Mouse (Mus musculus) hindbrain, postnatal 0 days (tissue): ENCODE data around the gene Tpst1. TPM values are rescaled to one million over a fixed set of nuclear protein-coding genes. Genes with fewer than 3 reads are reported as not detected.
A peak's percentile ranks its signal among the peaks of the same experiment; 100 is the strongest.

Source experiments
- ATAC-seq: fragments of 200-750 bp; cut with Nextera tagmentation; 2 replicates; pipeline ENCODE4 v1.8.0; 2017; ENCODE audit warnings: mild to moderate bottlenecking, moderate TSS enrichment, moderate library complexity
- DNase-seq: peaks from one replicate; pipeline ENCODE4 v3.0.0-alpha.2; 2015; ENCODE audit warnings: low spot score
- H3K27ac ChIP-seq: fragments of 300-500 bp; sonication (generic); 2 replicates; pipeline ENCODE4 v1.5.1; 2014; ENCODE audit warnings: mild to moderate bottlenecking
- H3K27me3 ChIP-seq: fragments of 300-500 bp; sonication (generic); 2 replicates; pipeline ENCODE4 v1.6.1; 2014; ENCODE audit warnings: low read length, mixed read lengths; ENCODE audit not compliant: insufficient read depth
- H3K36me3 ChIP-seq: fragments of 300-500 bp; sonication (generic); 2 replicates; pipeline ENCODE4 v1.6.1; 2014; ENCODE audit warnings: low read length, mixed read lengths; ENCODE audit not compliant: insufficient read depth
- H3K4me1 ChIP-seq: fragments of 300-500 bp; sonication (generic); 2 replicates; pipeline ENCODE4 v1.6.1; 2014; ENCODE audit warnings: antibody characterized with exemption, low read length, mixed read lengths; ENCODE audit not compliant: insufficient read depth
- H3K4me2 ChIP-seq: fragments of 300-500 bp; sonication (generic); 2 replicates; pipeline ENCODE4 v1.6.1; 2014; ENCODE audit warnings: low read depth, mild to moderate bottlenecking, low read length, moderate library complexity, mixed read lengths
- H3K4me3 ChIP-seq: fragments of 300-500 bp; sonication (generic); 2 replicates; pipeline ENCODE4 v1.5.1; 2014; ENCODE audit warnings: low read length
- H3K9ac ChIP-seq: fragments of 300-500 bp; sonication (generic); replicated peaks from 2 replicates; pipeline ENCODE4 v1.6.1; 2014; ENCODE audit warnings: mild to moderate bottlenecking, low read length, moderate library complexity, mixed read lengths
- H3K9me3 ChIP-seq: fragments of 300-500 bp; sonication (generic); 2 replicates; pipeline ENCODE4 v1.6.1; 2016; ENCODE audit warnings: low read length, mixed read lengths
- CTCF ChIP-seq: IDR thresholded peaks from 2 replicates; pipeline ENCODE4 v1.5.1; 2016; ENCODE audit warnings: antibody characterized with exemption, control low read depth, low read depth
- WGBS: fragments of 180-500 bp; shearing (Covaris S2); extraction: QIAGEN DNeasy Blood & Tissue Kit; methylation state at CpG from one replicate; pipeline ENCODE4 v1.1.7; 2014; 5-methylcytosine and 5-hydroxymethylcytosine counted together
- polyA plus RNA-seq: library from polyadenylated mRNA; unstranded; fragments of >200 nt; fragmentation: Nextera tagmentation; extraction: Ambion mirVana; gene quantifications from 2 replicates; pipeline ENCODE4 v1.2.1, GENCODE M21; 2015
- total RNA-seq: library from RNA; depleted of rRNA; stranded (reverse); fragments of >200 nt; gene quantifications from 2 replicates; pipeline ENCODE4 v1.2.3, GENCODE M21; 2014

Tpst1 gene
- total and polyA plus RNA-seq, 2 experiments from 2014 or later = 38.1 to 46.7 TPM

GRCm38 (mm10) chr5:130046100-130046499 lies 27.0 kb upstream of the Tpst1 start:
- H3K9me3 ChIP-seq = no peaks in the 10 kb centered on the region
- 86% methylated on average over 7 of the region's 7 CpGs for WGBS
- no peak for ATAC-seq
- no peak overlapping the region for H3K4me3 ChIP-seq
- peaks cover 32% of the 10 kb centered on the region for H3K36me3 ChIP-seq
- H3K4me2 ChIP-seq = no peak overlapping the region
- no peaks in the 10 kb centered on the region for H3K4me1 ChIP-seq
- no peak overlapping the region for H3K27ac ChIP-seq
- no peaks in the 10 kb centered on the region for H3K27me3 ChIP-seq
- no peak for TF ChIP-seq CTCF
- DNase-seq = no peak
- no peak overlapping the region for H3K9ac ChIP-seq

GRCm38 (mm10) chr5:130046589-130046988 lies 26.5 kb upstream of the Tpst1 start:
- ATAC-seq = no peak
- Histone ChIP-seq H3K4me2 (no peak overlapping the region), H3K4me1 (no peaks in the 10 kb centered on the region), H3K27ac (no peak overlapping the region), H3K4me3 (no peak overlapping the region), H3K36me3 (peaks cover 27% of the 10 kb centered on the region), H3K9me3 (no peaks in the 10 kb centered on the region), H3K27me3 (no peaks in the 10 kb centered on the region), H3K9ac (no peak overlapping the region)
- 91% methylated on average over 10 of the region's 10 CpGs for WGBS
- no peak for TF ChIP-seq CTCF
- DNase-seq = no peak

GRCm38 (mm10) chr5:130047013-130047412 lies 26.1 kb upstream of the Tpst1 start:
- Histone ChIP-seq H3K4me3 (no peak overlapping the region), H3K27me3 (no peaks in the 10 kb centered on the region), H3K4me2 (no peak overlapping the region), H3K36me3 (peaks cover 23% of the 10 kb centered on the region), H3K27ac (no peak overlapping the region), H3K9me3 (no peaks in the 10 kb centered on the region), H3K4me1 (no peaks in the 10 kb centered on the region), H3K9ac (no peak overlapping the region)
- DNase-seq (no peak), ATAC-seq (no peak)
- TF ChIP-seq CTCF = peak; percentile 49
- 82% methylated on average over 6 of the region's 6 CpGs for WGBS

- Histone ChIP-seq H3K9me3 (no peaks in the 10 kb centered on the region), H3K9ac (no peak overlapping the region), H3K4me3 (no peak overlapping the region), H3K4me1 (no peaks in the 10 kb centered on the region), H3K36me3 (peaks cover 17% of the 10 kb centered on the region), H3K27me3 (no peaks in the 10 kb centered on the region), H3K4me2 (no peak overlapping the region), H3K27ac (0 out of 2 replicates have a peak overlapping the region, but pooled peaks have one; percentile 41)
- peak; percentile 14 for DNase-seq
- WGBS = 67% methylated on average over 15 of the region's 15 CpGs
- TF ChIP-seq CTCF = no peak
- no peak for ATAC-seq
Measured at GRCm38 (mm10) chr5:130048786-130049520, 24.2 kb upstream of the Tpst1 start.

- H3K4me2 ChIP-seq = no peak overlapping the region
- H3K9me3 ChIP-seq = no peaks in the 10 kb centered on the region
- peaks cover 9% of the 10 kb centered on the region; the same call in 1 of the 2 replicates for H3K36me3 ChIP-seq
- no peaks in the 10 kb centered on the region for H3K4me1 ChIP-seq
- no peak for TF ChIP-seq CTCF
- H3K4me3 ChIP-seq = no peak overlapping the region
- H3K9ac ChIP-seq = no peak overlapping the region
- ATAC-seq (peak; percentile 58; the same call in 1 of the 2 replicates), DNase-seq (peak; percentile 56)
- H3K27me3 ChIP-seq = no peaks in the 10 kb centered on the region
- H3K27ac ChIP-seq = no peak overlapping the region
- 49% methylated on average over 6 of the region's 6 CpGs for WGBS
Measured at GRCm38 (mm10) chr5:130050416-130050815, 22.7 kb upstream of the Tpst1 start.

GRCm38 (mm10) chr5:130051073-130051860 lies 21.9 kb upstream of the Tpst1 start:
- Histone ChIP-seq H3K4me1 (no peaks in the 10 kb centered on the region), H3K36me3 (peaks cover 8% of the 10 kb centered on the region; the same call in 1 of the 2 replicates), H3K27ac (no peak overlapping the region), H3K27me3 (no peaks in the 10 kb centered on the region), H3K4me2 (no peak overlapping the region), H3K4me3 (no peak overlapping the region), H3K9me3 (no peaks in the 10 kb centered on the region), H3K9ac (no peak overlapping the region)
- TF ChIP-seq CTCF = no peak
- 79% methylated on average over 15 of the region's 15 CpGs for WGBS
- ATAC-seq (no peak), DNase-seq (no peak)

GRCm38 (mm10) chr5:130052510-130052909 lies 20.6 kb upstream of the Tpst1 start:
- H3K27ac ChIP-seq = no peak overlapping the region
- DNase-seq = no peak
- WGBS = 72% methylated on average over 5 of the region's 5 CpGs

More at GRCm38 (mm10) chr5:130052510-130052909, 20.6 kb upstream of the Tpst1 start:
- H3K9ac ChIP-seq = no peak overlapping the region
- no peaks in the 10 kb centered on the region for H3K36me3 ChIP-seq
- H3K27me3 ChIP-seq = no peaks in the 10 kb centered on the region
- no peaks in the 10 kb centered on the region for H3K9me3 ChIP-seq
- H3K4me2 ChIP-seq = no peak overlapping the region
- no peak for TF ChIP-seq CTCF
- no peak for ATAC-seq
- no peak overlapping the region for H3K4me3 ChIP-seq
- H3K4me1 ChIP-seq = no peaks in the 10 kb centered on the region
